Mouse (Mus musculus) layer of hippocampus, adult 11-12 months (tissue): ENCODE results near the gene Hmcn2.

Experiments
- DNase-seq: peaks from one replicate; pipeline ENCODE4 v3.0.0; 2022; ENCODE audit warnings: low spot score

Hmcn2 gene

DNA sequence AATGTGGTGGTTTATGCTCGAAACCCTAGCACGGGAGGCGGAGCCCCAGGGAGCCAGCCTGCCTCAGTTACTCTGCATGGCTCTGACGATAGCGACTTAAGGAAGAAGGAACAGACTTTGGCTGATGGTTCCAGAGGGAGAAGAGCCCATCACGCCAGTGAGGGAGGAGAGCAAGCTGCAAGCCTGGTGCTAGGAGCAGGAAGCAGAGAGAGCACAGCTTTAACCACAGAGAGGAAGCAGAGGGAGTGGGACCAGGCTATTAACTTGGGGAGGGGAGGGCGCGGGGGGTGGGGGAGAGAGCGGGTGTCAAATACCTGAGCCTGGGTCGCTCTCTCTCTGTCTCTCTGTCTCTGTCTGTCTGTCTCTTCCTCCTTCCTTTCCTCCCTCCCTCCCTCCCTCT, 102.8 kb downstream of the Hmcn2 start:
- DNase-seq = no peak

GRCm38 (mm10) chr2:31418021-31418420, 103.8 kb downstream of the Hmcn2 start:
- no peak for DNase-seq

GRCm38 (mm10) chr2:31418571-31418970, 104.4 kb downstream of the Hmcn2 start:
- no peak for DNase-seq

GRCm38 (mm10) chr2:31420914-31421313, 106.7 kb downstream of the Hmcn2 start:
- DNase-seq = peak; percentile 13

DNA sequence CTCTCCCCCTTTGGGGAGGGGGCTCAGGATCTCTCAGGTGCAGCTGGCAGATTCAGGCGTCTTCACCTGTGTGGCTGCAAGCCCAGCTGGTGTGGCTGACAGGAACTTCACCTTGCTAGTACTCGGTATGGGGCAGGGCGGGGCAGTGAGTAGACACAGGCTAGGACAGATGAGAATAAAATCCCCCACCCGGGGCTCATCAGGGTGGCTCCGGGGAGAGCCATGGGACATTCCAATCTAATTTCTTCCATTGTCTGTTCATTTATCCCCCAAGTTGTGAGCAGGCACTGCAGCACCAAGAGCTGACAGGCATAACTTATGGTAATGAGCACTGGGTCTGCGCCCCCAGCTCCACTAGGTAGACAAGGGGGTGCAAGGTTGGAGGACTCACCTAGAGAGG, 108.4 kb downstream of the Hmcn2 start:
- no peak for DNase-seq

DNA sequence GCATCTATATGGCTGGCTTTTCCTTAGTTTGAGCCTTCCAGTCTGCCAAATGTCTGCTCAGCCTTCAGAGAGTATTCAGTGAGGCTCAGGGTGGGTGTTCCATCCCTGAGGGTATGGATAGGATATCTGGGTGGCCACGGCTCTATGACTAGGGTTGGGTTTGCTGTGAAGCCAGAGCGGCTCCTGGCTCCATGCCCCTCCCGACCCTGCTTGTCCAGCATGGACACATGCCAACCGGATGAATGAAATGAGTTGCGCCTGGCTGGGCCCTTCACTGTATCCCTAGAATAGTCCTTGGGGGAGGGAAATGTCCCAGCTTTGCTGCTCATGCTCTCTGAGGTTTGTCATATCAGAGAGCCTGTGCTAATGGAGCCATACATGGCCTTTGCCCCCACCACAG, 117.3 kb downstream of the Hmcn2 start:
- DNase-seq = no peak

DNA sequence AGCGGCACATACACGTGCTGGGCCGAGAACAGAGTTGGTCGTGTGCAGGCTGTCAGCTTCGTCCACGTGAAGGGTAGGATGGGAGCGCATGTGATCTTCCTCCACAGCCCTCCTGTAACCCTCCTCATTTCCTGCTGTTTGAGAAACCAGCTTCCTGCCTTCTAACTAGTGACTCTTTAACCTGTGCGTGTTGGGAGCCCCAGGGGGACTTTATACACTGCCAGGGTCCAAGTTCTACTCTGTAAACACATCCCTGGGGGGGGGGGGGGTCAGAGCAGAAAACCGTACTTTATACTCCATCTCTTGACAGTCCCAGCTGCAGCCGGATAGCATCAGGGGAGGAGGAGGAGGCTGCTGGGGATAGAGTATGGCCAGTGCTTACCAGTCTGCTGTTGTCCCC, 120.5 kb downstream of the Hmcn2 start:
- DNase-seq = no peak

- DNase-seq = peak; percentile 43
Measured at GRCm38 (mm10) chr2:31435567-31435966, 121.4 kb downstream of the Hmcn2 start.

DNA sequence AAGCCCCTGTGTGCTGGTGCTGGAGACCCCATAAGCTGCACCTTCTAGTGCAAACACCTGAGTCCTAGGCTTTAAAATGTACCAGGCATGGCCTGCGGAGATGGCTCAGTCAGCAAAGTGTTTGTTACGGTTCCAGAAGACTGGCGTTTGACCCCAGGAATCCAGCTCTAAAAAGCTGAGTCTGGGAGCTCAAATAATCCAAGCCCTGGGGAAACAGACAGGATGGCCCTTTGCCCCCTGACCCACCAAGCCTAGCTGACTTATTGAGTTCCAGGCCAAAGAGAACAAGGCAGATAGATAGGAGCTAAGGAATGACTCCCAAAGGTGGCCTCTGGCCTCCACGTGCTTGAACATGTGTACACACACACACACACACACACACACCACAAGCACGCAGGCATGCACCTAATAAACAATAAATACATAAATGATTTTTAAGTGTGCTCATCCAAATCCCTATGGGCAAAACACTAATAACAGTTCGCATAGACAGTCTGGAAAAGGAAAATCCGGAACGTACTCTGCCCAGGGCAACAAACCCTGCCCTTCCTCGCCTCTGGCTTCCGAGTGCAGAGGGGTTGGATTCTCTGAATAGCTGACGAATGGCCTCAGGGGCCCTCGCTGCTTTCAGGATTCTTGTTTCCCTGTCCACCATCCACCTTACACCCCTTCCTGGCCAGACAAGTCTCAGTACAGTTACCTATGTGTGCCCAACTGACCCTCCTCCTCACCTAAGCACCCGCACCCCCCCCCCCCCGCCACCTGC, 123.4 kb downstream of the Hmcn2 start:
- DNase-seq = no peak

DNA sequence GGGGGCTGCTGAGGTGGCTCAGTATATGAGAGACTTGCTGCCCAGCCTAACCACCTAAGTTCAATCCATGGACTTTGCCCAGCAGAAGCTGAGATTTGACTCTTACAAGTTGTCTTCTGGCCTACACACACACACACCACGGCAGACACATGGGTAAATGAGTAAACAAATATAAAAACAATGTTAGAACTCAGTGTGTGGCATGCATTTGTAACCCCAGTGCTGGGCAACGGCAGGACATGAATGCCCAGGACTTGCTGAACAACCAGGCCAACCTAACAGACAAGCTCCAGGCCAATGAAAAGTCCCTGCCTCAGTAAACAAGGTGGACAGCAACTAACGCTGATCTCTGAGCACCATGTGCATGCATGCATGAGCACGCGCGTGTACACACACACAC, 125.4 kb downstream of the Hmcn2 start:
- no peak for DNase-seq

DNA sequence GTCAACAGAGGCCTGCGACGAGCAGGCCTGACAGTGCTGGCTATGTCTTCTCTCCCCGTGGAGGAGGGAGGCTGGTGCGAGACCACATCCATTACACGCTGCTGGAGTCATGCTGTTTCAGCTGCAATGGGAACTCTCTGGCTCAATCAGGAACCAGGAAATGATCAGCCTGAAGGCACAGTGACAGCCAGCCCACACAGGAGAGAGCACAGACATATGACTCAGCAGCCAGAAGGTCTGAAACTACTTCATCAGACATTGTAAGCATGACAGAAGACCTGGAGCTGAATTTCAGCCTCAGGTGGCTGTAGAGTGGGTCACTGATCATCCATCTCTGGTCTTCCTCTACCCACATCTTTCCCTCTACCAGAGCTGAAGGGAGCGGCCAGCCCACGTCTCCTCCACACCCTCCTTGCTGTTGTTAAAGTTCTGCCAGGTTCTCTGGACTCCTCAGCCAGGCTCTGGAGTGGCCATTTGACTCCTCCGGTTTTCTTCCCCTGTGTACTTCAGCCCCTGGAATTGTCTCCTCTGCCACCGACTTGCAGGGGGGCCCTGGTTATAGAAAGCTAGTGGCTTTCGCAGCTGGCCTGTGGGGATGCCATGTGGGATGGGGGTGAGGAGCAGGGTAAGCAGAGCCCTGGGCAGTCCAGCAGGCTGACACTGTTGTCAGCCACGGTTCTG, 128.4 kb downstream of the Hmcn2 start:
- peak; percentile 62 for DNase-seq

DNA sequence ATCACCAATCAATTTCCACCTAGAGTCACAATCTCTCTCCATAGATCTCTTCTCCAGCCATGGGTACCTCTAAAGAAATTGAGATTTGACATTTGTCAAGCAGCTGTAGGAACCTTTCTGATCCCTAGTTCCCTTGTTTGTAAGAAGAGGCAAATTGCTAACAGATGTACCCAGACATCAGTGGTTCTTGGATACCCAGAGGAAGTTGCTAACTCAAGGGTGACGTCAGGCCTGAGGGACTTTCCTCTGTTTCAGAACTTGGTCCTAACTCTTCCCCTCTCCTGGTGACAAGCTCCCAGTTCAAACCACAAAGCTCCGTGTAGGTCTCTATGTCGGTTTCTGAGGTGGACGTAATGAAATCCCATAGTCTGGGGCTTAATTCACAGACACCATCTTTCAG, 131.8 kb downstream of the Hmcn2 start:
- no peak for DNase-seq

- DNase-seq = no peak
Measured at GRCm38 (mm10) chr2:31446456-31446855, 132.2 kb downstream of the Hmcn2 start.

- no peak for DNase-seq
Measured at GRCm38 (mm10) chr2:31447536-31447935, 133.3 kb downstream of the Hmcn2 start.

DNA sequence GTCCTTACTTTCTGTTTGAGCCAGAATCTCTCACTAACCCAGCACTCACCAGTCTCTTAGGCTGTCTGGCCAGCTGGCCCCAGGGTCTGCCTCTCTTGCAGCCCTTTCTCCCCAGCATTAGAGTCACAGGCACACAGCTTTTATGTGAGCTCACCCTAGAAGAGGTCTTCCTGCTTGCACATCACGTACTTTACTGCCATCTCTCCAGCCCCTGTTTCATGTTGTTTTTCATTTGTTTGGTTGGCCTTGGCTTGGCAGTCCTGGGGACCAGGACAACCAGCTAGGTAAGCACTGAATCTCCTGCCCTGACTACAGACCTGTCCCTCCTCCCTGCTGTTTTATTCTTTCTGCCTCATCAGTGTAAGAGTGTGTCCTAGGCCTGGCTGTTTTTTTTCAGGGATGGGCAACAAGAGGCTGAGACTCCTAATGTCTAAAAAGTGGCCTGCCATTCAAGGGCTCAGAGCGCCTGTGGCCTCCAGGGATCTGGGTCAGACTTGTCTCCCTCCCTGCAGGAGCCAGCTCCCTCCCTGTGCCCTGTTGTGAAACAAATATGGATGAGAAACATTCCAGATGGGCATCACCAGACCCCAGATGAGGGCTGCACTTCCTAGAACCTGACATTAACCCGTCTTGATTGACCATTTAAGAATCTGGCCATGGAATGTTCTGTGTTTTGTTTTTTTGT, 134.7 kb downstream of the Hmcn2 start:
- DNase-seq = no peak

GRCm38 (mm10) chr2:31449441-31449815, 135.2 kb downstream of the Hmcn2 start:
- peak; percentile 71 for DNase-seq

DNA sequence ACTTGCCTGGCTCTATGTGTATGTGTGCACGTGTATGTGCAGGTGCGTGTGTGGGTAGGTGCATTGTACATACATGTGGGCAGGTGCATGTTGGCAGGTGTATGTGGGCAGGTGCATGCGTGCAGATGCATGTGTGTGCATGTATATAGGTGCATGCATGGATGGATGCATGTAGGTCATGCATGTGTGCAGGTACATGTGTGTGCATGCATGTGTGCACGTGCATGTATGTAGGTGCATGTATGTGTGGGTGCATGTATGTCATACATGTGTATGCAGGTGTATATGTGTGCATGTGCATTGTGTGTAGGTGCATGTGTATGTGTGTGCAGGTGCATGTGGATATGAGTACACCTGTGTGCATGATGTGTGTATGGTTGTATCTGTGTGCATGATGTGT, 135.7 kb downstream of the Hmcn2 start:
- no peak for DNase-seq

DNA sequence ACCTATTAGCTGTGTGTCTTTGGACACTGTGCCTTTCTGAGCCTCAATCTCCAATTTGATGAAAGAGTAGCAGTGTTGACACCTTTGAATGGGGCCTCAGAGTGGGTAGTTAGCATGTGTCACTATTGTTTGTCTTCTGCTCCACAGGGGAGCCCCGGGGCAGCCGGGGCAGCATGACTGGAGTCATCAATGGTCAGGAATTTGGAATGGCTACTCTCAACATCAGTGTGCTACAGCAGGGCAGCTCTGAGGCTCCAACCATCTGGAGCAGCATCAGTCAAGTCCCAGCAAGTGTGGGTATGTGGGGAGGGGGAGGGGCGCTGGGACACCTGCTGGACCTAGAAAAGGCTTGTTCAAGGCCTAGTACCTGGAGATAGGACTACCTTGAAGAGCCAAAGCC, 136.4 kb downstream of the Hmcn2 start:
- DNase-seq = no peak

DNA sequence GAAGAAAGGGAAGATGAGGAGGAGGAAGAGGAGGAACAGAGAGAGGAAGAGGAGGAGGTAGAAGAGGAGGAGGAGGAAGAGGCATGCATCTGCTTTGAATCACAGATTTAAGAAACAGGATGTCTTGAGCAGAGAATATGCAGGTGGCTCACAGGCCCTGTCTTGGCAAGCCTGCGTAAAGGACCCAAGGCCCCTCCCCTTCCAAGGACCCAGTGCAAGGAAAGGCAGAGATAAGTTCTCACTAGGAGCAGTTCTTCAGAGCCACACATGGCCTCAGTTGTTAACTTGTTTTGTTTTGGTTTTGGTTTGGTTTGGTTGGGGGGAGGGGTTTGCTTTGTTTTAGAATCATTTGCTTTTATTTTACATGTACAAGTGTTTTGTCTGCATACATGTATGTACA, 137.3 kb downstream of the Hmcn2 start:
- no peak for DNase-seq

- DNase-seq = no peak
Measured at GRCm38 (mm10) chr2:31453011-31453410, 138.8 kb downstream of the Hmcn2 start.

DNA sequence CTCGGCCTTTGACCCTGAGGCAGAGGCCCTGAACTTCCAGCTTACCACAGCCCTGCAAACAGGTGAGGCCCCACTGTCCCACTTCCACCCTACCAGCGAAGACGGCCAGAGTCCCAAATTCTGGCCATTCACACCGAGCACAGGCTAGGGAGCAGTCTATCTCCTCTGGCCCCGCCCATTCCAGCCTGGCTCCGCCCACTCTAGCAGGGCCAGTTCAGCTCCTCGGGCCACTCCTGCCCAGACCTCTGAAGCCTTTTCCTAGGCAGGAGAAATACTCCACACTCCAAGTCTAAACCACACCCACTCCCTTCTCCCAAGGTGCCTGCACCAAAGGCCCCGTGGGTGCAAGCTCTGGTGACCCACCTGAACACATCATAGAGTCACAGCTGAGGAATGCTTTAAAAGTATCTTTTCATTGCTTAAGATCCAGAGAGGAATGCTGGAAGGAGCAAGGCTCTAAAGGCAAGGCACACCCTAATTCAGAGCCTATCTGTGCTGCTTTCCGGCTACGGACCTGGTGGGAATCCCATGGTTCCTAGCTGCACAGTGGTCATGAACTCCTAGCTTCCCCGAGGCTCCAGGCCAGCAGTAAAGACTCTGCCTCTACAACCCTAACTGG, 139.5 kb downstream of the Hmcn2 start:
- DNase-seq = no peak

GRCm38 (mm10) chr2:31454280-31454679, 140.1 kb downstream of the Hmcn2 start:
- DNase-seq = peak; percentile 31

DNA sequence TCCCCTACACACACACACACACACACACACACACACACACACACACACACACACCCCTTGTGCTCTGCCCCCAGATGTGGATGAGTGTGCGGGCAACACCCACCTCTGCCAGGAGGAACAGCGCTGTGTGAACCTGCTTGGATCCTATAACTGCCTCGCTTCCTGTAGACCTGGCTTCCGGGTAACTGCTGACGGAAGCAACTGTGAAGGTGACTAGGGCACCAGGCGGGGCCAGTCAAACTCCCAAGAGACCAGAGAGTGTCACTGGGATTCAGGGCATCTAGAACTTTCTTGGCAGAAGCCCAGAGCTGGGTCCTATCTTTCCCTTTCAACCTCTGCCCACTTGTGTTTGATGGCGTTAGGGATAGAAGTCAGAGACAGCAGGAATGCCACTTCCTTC, 141.2 kb downstream of the Hmcn2 start:
- DNase-seq = no peak
